Mouse (Mus musculus) E14TG2a.4 (cell line): ENCODE measurements around the gene Arl5b.

Experiments used
- H3K27me3 ChIP-seq: 2 replicates; pipeline ENCODE4 v1.6.1; 2014; ENCODE audit warnings: low read length, control low read depth; ENCODE audit not compliant: insufficient read depth
- H3K36me3 ChIP-seq: 2 replicates; pipeline ENCODE4 v1.6.1; 2014; ENCODE audit warnings: low read length, control low read depth; ENCODE audit not compliant: insufficient read depth
- H3K4me1 ChIP-seq: replicated peaks from 2 replicates; pipeline ENCODE4 v1.6.1; 2014; ENCODE audit warnings: low read depth, low read length, control low read depth
- H3K4me3 ChIP-seq: replicated peaks from 2 replicates; pipeline ENCODE4 v1.5.1; 2014; ENCODE audit warnings: mild to moderate bottlenecking, low read length
- H3K9me3 ChIP-seq: 2 replicates; pipeline ENCODE4 v1.6.1; 2014; ENCODE audit warnings: low read length, control low read depth
- CTCF ChIP-seq: conservative IDR thresholded peaks from 2 replicates; pipeline ENCODE4 v1.5.1; 2014; ENCODE audit warnings: low read length
- NANOG ChIP-seq: IDR thresholded peaks from 2 replicates; pipeline ENCODE4 v1.6.1; 2014; ENCODE audit warnings: borderline replicate concordance, low read length, mixed read lengths
- POU5F1 ChIP-seq: IDR thresholded peaks from 2 replicates; pipeline ENCODE4 v1.6.1; 2014; ENCODE audit warnings: low read length, borderline replicate concordance

Gene Arl5b

DNA sequence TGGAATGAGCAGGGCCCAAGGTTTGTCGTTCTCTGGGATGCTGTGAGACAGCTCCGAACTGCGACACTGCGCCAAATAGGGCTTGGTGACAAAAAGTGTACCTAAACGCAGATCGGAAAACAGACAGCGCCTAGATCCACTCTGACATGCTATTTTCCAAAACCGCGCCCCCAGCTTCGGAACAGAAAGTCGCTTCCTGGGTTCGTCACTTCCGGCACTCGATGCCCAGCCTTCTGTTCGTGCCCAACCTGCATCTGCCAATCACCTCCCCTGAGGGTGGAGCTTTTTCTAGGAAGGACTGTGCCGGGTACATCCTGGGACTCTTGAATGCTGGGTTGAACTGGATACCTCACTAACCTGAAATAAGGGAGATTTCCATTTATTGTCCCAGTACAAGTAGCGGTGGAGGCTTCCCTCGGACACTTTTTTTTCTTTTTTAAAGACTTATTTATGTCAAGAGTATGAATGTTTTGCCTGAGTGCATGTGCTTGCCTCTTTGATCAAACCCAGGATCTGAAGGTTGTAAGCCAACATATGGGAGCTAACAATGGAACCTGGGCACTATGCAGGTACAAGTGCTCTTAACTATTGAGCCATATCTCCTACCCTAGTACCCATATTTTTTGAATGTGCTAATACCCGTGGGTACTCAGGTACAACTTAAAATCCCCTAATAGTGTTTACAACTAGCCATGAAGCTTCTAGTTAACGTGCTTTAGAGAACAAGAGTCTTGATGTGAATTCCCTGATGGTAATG lies at the start of gene Arl5b:
Gene Arl5b (plus strand): TSS at position 279 of the 757 bp plus-strand sequence.
- peaks cover 16% of the 10 kb centered on the region for H3K36me3 ChIP-seq

DNA sequence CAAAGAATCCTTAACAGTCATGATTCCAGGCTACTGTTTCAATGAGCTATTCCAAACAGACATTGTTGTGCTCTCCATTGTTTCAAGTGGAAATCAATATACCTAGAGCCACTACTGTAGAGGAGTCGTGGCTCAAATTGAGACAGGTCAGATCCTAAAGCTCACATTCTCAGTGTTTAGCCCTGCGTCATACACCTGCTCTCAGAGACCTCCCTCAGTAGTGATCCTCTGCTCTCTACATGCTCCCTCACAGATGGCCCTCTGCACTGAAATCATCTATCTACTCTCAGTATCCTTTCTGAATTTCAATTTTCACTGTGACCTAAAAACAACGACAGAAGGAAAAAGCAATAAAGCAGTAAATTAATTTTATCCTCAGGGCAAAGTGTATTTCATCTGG lies 41.7 kb upstream of the Arl5b start:
- TF ChIP-seq CTCF, result no peak
- no peak for TF ChIP-seq POU5F1
- no peak for TF ChIP-seq NANOG

More for the DNA sequence above, at the start of gene Arl5b:
- Histone ChIP-seq H3K9me3 (no peaks in the 10 kb centered on the region), H3K4me1 (peaks cover 19% of the 10 kb centered on the region; the same call in 1 of the 2 replicates), H3K4me3 (peak within 1 kb of the TSS; percentile 90), H3K27me3 (no peaks in the 10 kb centered on the region)
- TF ChIP-seq POU5F1, result no peak
- TF ChIP-seq NANOG, result no peak
- no peak for TF ChIP-seq CTCF

DNA sequence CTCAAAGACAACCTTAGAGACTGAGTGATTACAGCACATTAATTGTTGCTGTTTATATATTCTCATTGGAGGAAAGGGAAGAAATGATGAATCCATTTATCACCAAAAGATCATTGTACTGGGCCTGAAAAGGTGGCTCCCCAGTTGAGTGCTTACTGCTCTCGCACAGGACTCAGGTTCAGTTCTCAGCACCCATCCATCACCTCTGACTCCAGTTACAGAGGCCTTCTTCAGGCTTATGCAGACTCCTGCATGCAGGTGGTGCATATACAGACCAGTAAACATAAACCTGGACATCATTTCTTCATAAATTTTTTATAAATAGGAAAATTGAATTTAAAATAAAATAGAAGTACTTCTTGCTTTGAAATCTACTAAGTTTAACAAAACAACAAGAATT lies 41.1 kb upstream of the Arl5b start:
- H3K27me3 ChIP-seq, result no peaks in the 10 kb centered on the region
- peaks cover 24% of the 10 kb centered on the region for H3K36me3 ChIP-seq
- H3K4me3 ChIP-seq, result no peak overlapping the region
- TF ChIP-seq POU5F1, result no peak
- TF ChIP-seq CTCF, result no peak
- TF ChIP-seq NANOG, result no peak
- H3K4me1 ChIP-seq, result no peaks in the 10 kb centered on the region
- no peaks in the 10 kb centered on the region for H3K9me3 ChIP-seq

More for the DNA sequence above, 41.7 kb upstream of the Arl5b start:
- Histone ChIP-seq H3K9me3 (no peaks in the 10 kb centered on the region), H3K4me3 (no peak overlapping the region), H3K4me1 (no peaks in the 10 kb centered on the region), H3K27me3 (no peaks in the 10 kb centered on the region), H3K36me3 (peaks cover 24% of the 10 kb centered on the region)

DNA sequence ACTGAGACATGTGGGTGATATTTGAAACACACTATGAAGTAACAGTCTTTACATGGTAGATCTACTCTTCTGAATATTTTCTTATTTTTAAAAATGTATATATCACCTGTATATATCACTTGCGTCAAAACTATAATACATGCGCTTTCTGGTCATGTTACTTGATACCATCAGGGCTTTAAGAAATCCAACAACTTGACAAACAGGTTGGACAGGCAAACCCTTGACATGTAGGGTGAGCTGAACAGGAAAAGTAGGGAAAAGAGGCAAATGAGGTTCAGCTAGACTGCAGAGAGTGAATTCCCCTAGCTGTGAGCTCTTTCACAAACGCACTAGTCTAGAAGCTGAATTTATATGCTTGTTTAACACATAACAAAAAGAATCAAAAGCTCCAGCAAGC lies 22.4 kb upstream of the Arl5b start:
- Histone ChIP-seq H3K9me3 (no peaks in the 10 kb centered on the region), H3K4me1 (no peaks in the 10 kb centered on the region), H3K36me3 (peaks cover 17% of the 10 kb centered on the region), H3K4me3 (no peak overlapping the region), H3K27me3 (no peaks in the 10 kb centered on the region)
- no peak for TF ChIP-seq POU5F1
- TF ChIP-seq CTCF, result no peak
- TF ChIP-seq NANOG, result no peak

DNA sequence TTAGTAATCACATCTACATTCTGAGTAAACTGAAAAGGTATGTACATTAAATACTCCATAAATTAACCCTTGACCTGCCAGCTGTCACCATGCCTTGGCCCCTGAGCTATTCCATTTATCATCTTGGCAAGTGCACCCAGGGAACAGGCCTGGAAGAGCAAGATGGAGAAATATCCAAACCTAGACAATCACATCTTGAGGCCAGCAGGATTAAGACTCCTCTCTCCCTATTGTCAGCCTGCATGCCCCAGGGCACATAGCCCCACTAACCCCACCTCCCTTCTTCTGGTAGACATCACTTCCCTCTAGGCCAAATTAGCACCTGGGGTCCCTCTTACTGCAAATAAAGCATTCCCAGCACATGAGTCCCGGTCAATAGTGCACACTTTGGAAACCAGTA lies 21.4 kb upstream of the Arl5b start:
- H3K9me3 ChIP-seq, result no peaks in the 10 kb centered on the region
- H3K36me3 ChIP-seq, result peaks cover 17% of the 10 kb centered on the region
- no peak overlapping the region for H3K4me3 ChIP-seq
- TF ChIP-seq POU5F1, result no peak
- no peaks in the 10 kb centered on the region for H3K4me1 ChIP-seq
- H3K27me3 ChIP-seq, result no peaks in the 10 kb centered on the region

DNA sequence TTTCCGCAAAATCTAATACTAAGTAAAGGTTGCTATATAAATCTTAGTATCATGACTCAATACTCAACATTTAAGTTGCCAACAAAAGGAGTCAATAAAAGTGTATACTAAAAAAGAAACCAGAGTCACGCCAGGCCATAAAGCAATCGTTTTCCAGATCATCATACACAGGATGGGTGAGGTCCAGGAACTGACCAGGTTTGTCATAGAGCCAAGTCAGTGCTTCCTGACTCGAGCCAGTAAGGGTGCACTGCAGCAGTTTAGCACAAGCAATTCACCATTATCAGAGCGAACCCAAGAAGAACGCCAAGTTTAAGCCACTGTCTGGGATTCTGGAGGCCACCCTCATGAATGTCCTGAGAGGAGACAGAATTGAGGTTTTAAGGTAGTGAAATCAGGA lies 10.5 kb upstream of the Arl5b start:
- H3K4me1 ChIP-seq, result no peaks in the 10 kb centered on the region
- no peak overlapping the region for H3K4me3 ChIP-seq
- no peaks in the 10 kb centered on the region for H3K9me3 ChIP-seq

DNA sequence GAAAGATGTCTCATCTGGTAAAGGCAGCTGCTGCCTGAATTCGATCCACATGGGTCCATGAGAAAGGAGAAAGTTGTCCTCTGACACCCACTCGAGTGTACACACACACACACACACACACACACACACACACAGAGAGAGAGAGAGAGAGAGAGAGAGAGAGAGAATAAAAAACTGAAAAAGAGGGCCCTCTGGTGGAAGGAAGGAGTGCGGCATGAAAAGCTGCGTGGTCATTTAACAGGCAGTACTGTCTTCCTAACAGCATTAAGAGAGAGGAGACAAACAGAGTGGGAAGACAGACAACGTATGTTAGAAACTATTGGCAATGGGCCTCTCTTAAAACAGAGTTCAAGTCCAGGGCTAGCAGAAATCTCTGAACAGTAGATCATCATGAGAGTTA lies 8.9 kb upstream of the Arl5b start:
- H3K36me3 ChIP-seq, result peaks cover 31% of the 10 kb centered on the region
- no peaks in the 10 kb centered on the region for H3K9me3 ChIP-seq
- no peak overlapping the region for H3K4me3 ChIP-seq
- TF ChIP-seq CTCF, result peak; percentile 56
- TF ChIP-seq POU5F1, result no peak
- H3K4me1 ChIP-seq, result no peaks in the 10 kb centered on the region
- H3K27me3 ChIP-seq, result no peaks in the 10 kb centered on the region

More for the DNA sequence above, 10.5 kb upstream of the Arl5b start:
- Histone ChIP-seq H3K36me3 (peaks cover 23% of the 10 kb centered on the region), H3K27me3 (no peaks in the 10 kb centered on the region)
- TF ChIP-seq POU5F1 (no peak), CTCF (no peak), NANOG (no peak)

DNA sequence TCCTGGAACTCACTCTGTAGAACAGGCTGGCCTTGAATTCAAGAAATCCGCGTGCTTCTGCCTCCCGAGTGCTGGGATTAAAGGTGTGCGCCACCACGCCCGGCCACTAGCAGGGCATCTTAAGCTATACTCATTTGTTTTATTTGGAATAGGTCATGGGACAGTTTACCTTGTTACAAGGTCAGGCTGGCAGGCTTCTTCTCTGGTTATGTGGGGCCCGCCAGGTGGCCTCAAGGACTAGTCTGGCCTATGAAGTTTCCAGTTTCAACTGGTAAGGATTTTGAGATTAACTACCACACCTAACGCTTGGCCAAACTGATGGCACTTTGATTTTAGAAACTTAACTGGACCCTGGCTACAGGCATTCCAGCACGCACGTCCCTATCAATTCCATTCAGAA lies 5.3 kb downstream of the Arl5b start:
- Histone ChIP-seq H3K9me3 (no peaks in the 10 kb centered on the region), H3K36me3 (0 out of 2 replicates have a peak, but pooled peaks cover 5% of the 10 kb centered on the region), H3K27me3 (no peaks in the 10 kb centered on the region), H3K4me1 (peaks cover 26% of the 10 kb centered on the region), H3K4me3 (peak overlapping the region; percentile 98)
- TF ChIP-seq CTCF (no peak), POU5F1 (no peak), NANOG (no peak)
